Mouse (Mus musculus) bone marrow macrophage, adult 2 months (primary cell): ENCODE results near the gene Dhdh.

Experiments used
- CTCF ChIP-seq: IDR thresholded peaks from 2 replicates; pipeline ENCODE4 v1.5.1; 2012; ENCODE audit warnings: low read depth, mild to moderate bottlenecking, low read length, moderate library complexity
- POLR2A ChIP-seq: IDR thresholded peaks from 2 replicates; pipeline ENCODE4 v1.6.1; 2012; ENCODE audit warnings: mild to moderate bottlenecking, low read depth, low read length, borderline replicate concordance

- TF ChIP-seq CTCF (no peak), POLR2A (no peak)
Observed at GRCm38 (mm10) chr7:45462325-45462724, 26.3 kb downstream of the Dhdh start.
